Mouse (Mus musculus): ENCODE data around the gene Thy1. TPM values are rescaled to one million over a fixed set of nuclear protein-coding genes. Genes with fewer than 3 reads are reported as not detected.

Gene Thy1
- polyA plus RNA-seq, 1 experiment from 2014 or later, result 1.5 TPM

DNA sequence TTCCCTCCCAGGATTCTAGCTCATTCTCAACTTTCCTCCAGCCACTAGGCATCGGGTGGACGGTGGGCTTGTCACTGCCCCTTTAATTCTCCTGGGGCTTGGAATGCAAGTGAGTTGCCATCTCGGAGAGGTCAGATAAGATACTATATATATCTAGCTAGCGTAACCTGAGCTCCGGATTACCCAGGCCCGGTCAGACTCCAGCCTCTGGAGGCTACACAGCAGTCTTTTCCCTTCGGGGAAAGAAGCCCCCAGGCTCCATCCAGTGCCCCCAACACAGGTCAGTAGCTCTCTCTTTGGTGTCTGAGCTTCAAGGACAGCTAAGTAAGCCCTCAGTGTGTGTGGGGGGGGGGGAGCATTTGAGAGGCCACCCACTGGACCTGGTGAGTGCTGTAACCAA is 26.1 kb downstream of the Thy1 start:
- WGBS, result 4% methylated on average over 7 of the region's 7 CpGs
- H3K9me3 ChIP-seq (replicated peaks), result no peaks in the 10 kb centered on the region
- H3K9ac ChIP-seq, result peak overlapping the region; percentile 76
- peak overlapping the region; percentile 49 for H3K4me3 ChIP-seq
- no peak for ATAC-seq (ENCODE audit: insufficient number of reproducible peaks, low FRiP score)
- peak overlapping the region; percentile 96 for H3K27ac ChIP-seq (ENCODE audit: poor library complexity, severe bottlenecking)
- no peaks in the 10 kb centered on the region for H3K27me3 ChIP-seq (replicated peaks)
- H3K4me1 ChIP-seq (replicated peaks), result peaks cover 62% of the 10 kb centered on the region
- no peaks in the 10 kb centered on the region for H3K36me3 ChIP-seq
- peak overlapping the region; percentile 75 for H3K4me2 ChIP-seq

DNA sequence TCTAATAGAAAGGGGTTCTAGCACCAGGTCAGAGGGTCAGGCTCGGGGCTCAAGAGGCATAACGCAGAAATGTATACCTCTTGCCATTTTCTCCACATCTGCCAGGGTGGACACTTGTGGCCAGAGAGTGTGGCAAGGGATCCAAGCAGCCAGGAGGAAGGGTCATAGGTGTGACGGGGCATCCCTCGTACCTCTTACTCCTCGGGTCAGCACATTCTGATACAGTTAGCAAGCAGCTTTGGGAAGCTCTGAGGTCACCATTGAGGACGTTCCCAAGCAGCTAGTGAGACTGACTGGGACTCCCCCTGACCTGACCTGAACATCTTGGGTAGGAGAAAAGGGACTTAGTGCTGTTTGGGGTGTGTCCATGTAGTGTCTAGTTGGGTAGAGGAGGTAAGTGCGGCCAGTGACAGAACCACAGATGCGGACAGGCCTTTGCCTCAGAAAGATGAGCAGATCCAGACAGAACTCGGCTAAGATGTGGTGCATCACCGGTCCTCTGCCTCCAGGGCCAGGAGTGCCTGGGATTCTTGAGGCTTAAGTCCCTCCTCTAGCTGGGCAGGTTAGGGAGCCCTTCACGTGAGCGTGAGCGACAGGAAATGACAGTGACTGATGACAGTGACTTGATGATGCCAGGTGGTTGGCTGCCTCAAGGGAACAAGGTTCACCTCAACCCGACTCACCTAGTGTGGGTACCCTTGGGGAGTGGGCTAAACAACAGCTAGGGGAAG is 27.1 kb downstream of the Thy1 start:
- H3K4me3 ChIP-seq, result peak overlapping the region; percentile 49
- H3K9me3 ChIP-seq (replicated peaks), result no peaks in the 10 kb centered on the region
- ATAC-seq (ENCODE audit: insufficient number of reproducible peaks, low FRiP score), result no peak
- H3K9ac ChIP-seq, result peak overlapping the region; percentile 76
- H3K4me1 ChIP-seq (replicated peaks), result peaks cover 64% of the 10 kb centered on the region
- peak overlapping the region; percentile 96 for H3K27ac ChIP-seq (ENCODE audit: poor library complexity, severe bottlenecking)
- no peaks in the 10 kb centered on the region for H3K27me3 ChIP-seq (replicated peaks)
- peak overlapping the region; percentile 75 for H3K4me2 ChIP-seq
- peaks cover 3% of the 10 kb centered on the region; the same call in 1 of the 2 replicates for H3K36me3 ChIP-seq
- 38% methylated on average over 14 of the region's 14 CpGs for WGBS

DNA sequence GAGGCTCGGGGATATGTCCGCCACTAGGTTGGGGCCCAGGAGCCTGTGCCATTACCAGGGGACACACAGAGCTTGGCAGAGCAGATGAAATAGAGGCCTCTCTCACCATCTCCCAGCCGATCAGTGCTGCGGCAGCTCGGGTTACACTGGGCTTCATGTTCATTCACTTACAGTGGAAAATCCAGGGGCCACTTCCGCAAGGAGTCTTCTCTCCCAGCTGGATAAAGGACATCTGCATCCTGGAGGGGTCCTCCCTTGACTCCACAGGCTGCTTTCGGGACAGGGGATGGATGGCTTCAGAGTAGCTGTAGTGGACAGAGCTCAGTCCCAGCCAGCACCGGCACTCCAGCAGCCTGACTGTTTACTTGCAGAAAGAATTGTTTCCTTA is 27.7 kb downstream of the Thy1 start:
- Histone ChIP-seq H3K4me1 (replicated peaks) (peaks cover 69% of the 10 kb centered on the region), H3K9ac (peak overlapping the region; percentile 76), H3K36me3 (peaks cover 8% of the 10 kb centered on the region), H3K27me3 (replicated peaks) (no peaks in the 10 kb centered on the region), H3K27ac (ENCODE audit: poor library complexity, severe bottlenecking) (peak overlapping the region; percentile 96), H3K4me3 (peak overlapping the region; percentile 49), H3K4me2 (peak overlapping the region; percentile 75), H3K9me3 (replicated peaks) (no peaks in the 10 kb centered on the region)
- ATAC-seq (ENCODE audit: insufficient number of reproducible peaks, low FRiP score), result no peak
- 24% methylated on average over 8 of the region's 8 CpGs for WGBS

DNA sequence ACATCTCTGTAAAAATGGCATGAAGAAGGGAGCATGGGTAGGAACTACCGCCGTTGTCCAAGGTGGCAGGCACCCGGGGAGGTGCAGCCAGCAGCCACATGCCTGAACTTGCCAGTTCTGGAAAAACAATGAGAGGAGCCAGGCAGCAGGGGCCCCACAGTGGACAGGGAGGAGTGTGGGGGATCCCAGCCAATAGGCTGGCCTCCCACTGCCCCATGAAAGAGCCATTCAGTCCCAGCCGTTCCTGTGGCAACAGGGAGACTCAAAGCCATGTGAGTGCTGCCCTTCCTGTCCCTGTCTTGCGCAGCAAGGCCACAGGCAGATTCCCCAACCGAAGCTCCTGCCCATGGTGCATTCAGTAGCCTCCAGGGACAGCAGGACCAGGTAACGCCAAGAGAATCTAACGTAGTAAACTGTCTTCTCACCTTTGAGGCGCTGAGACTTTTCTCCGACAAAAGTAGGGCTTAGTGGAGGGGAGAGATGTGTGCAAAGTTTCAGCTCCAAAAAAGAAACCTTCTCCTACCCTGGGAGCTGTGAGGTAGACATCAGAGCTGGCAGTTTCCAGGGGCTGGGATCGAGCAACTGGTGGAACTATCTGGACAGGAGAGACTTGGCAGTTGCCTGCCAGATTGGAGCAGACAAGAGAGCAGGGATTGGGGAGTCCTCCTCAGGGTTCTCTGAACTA is 28.9 kb downstream of the Thy1 start:
- peak overlapping the region; percentile 47 for H3K4me2 ChIP-seq
- peaks cover 14% of the 10 kb centered on the region for H3K36me3 ChIP-seq
- peak; percentile 37; the same call in 1 of the 2 replicates for ATAC-seq (ENCODE audit: insufficient number of reproducible peaks, low FRiP score)
- H3K4me3 ChIP-seq, result 0 out of 2 replicates have a peak overlapping the region, but pooled peaks have one; percentile 6
- H3K9ac ChIP-seq, result peak overlapping the region; percentile 57
- peak overlapping the region; percentile 65 for H3K27ac ChIP-seq (ENCODE audit: poor library complexity, severe bottlenecking)
- no peaks in the 10 kb centered on the region for H3K27me3 ChIP-seq (replicated peaks)
- H3K9me3 ChIP-seq (replicated peaks), result no peaks in the 10 kb centered on the region
- WGBS, result 19% methylated on average over 11 of the region's 11 CpGs
- H3K4me1 ChIP-seq (replicated peaks), result peaks cover 80% of the 10 kb centered on the region

DNA sequence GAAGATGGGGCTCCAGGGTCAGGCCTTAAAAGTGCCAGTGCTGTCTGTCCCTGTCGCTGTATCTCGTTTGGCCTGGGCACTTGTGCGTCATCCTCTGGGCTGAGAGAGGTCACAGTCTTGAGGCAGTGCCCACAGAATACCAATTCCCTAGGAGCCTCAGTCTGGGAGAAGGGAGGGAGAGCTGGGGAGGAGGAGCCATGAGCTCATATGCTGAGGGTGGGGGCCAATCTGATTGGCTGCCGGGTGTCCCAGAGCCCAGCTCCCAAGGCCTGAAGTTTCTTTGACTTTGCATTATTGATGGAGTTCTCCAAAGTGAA is 29.4 kb downstream of the Thy1 start:
- H3K4me3 ChIP-seq, result 0 out of 2 replicates have a peak overlapping the region, but pooled peaks have one; percentile 6
- WGBS, result 26% methylated on average over 4 of the region's 4 CpGs
- H3K9me3 ChIP-seq (replicated peaks), result no peaks in the 10 kb centered on the region
- peaks cover 14% of the 10 kb centered on the region for H3K36me3 ChIP-seq
- no peaks in the 10 kb centered on the region for H3K27me3 ChIP-seq (replicated peaks)
- peak overlapping the region; percentile 47 for H3K4me2 ChIP-seq
- H3K27ac ChIP-seq (ENCODE audit: poor library complexity, severe bottlenecking), result peak overlapping the region; percentile 65; the same call in 1 of the 2 replicates
- H3K9ac ChIP-seq, result peak overlapping the region; percentile 57
- H3K4me1 ChIP-seq (replicated peaks), result peaks cover 82% of the 10 kb centered on the region
- no peak for ATAC-seq (ENCODE audit: insufficient number of reproducible peaks, low FRiP score)

DNA sequence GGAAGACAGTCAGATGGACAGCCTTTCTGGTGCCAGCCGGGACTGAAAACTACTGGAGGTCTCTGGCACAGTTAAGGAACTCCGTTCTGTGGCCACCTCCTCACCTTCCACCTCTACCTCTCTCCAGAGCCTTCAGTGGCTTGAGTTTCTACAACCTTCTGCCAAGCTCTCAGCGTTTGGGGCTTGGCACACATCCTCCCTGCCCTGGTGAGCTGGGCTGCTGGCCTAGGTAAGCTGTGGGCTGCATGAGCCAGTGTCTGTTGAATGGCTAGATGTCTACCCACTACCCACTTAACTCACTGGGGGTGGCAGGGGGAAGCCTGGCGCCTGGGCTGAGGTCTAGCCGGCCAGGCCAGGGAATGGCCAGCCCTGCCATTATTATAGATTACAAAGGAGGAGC is 29.9 kb downstream of the Thy1 start:
- H3K9me3 ChIP-seq (replicated peaks), result no peaks in the 10 kb centered on the region
- H3K27ac ChIP-seq (ENCODE audit: poor library complexity, severe bottlenecking), result peak overlapping the region; percentile 15; the same call in 1 of the 2 replicates
- peaks cover 82% of the 10 kb centered on the region for H3K4me1 ChIP-seq (replicated peaks)
- 54% methylated on average over 5 of the region's 5 CpGs for WGBS
- peak overlapping the region; percentile 47 for H3K4me2 ChIP-seq
- no peak overlapping the region for H3K4me3 ChIP-seq
- peaks cover 14% of the 10 kb centered on the region for H3K36me3 ChIP-seq
- peak overlapping the region; percentile 57 for H3K9ac ChIP-seq
- H3K27me3 ChIP-seq (replicated peaks), result no peaks in the 10 kb centered on the region
- no peak for ATAC-seq (ENCODE audit: insufficient number of reproducible peaks, low FRiP score)

DNA sequence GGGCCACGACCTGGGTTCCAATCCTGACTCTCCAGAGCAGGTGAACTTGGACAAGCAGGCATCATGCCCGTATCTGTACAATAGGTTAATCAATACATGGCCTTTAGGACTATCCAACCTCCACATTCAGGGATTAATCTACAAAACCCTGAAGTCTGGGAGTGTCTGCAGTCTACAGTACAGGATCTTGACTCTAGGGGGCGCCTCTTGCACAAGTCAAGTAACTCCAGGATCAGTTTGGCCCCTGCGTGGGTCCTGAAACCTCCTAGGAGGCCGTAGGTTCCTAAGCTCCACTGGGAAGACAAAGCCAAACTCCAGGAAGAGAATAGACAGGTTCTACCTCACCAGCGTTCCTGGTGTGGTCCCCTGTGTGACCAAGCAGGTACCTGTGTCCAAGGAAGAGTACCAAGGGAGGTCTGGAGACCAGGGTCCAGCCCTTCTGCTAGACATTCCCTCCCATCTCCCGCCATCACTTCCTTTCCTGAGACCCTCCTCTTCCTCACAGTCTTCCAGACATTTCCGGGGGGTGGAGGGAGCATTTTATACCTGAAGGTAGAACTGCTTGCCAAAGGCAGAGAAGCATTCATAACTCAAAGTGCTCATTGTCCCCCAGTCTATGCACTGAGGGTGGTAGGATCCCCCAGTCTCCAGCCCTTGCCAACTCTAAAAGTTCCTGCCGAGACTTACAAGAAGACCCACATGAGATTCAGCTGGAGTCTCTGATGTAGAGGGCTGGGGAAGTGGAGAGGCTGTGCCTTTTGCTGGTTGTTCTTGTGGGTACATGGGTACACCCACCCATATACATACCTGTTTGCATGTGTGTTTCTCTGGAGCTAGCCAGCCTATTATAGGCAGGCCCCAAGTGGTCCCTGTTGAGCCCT is 31.5 kb downstream of the Thy1 start:
- H3K27ac ChIP-seq (ENCODE audit: poor library complexity, severe bottlenecking), result no peak overlapping the region
- no peak overlapping the region for H3K4me3 ChIP-seq
- H3K4me1 ChIP-seq (replicated peaks), result peaks cover 84% of the 10 kb centered on the region
- H3K9ac ChIP-seq, result peak overlapping the region; percentile 19; the same call in 1 of the 2 replicates
- no peak overlapping the region for H3K4me2 ChIP-seq
- H3K9me3 ChIP-seq (replicated peaks), result no peaks in the 10 kb centered on the region
- no peak for ATAC-seq (ENCODE audit: insufficient number of reproducible peaks, low FRiP score)
- peaks cover 14% of the 10 kb centered on the region for H3K36me3 ChIP-seq
- WGBS, result 58% methylated on average over 9 of the region's 9 CpGs
- H3K27me3 ChIP-seq (replicated peaks), result no peaks in the 10 kb centered on the region

DNA sequence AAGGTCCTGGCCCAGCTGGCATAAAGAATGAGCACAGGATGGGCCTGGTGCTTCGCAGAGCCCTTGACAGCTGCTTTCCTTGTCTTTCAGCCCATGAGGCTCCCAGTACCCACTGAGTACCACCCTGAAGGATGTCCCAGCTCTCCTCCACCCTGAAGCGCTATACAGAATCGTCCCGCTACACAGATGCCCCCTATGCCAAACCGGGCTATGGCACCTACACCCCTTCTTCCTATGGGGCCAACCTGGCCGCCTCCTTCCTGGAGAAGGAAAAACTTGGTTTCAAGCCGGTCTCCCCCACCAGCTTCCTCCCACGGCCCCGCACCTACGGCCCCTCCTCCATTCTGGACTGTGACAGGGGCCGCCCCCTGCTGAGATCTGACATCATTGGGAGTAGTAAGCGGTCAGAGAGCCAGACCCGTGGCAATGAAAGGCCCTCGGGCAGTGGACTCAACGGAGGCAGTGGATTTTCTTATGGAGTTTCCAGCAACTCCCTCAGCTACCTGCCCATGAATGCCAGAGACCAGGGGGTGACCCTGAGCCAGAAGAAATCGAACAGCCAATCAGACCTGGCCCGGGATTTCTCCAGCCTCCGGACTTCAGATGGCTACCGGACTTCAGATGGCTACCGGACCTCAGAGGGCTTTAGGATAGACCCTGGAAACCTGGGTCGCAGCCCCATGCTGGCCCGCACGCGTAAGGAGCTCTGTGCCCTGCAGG is 32.3 kb downstream of the Thy1 start:
- Histone ChIP-seq H3K9me3 (replicated peaks) (no peaks in the 10 kb centered on the region), H3K27ac (ENCODE audit: poor library complexity, severe bottlenecking) (no peak overlapping the region), H3K9ac (peak overlapping the region; percentile 19), H3K36me3 (peaks cover 14% of the 10 kb centered on the region), H3K27me3 (replicated peaks) (no peaks in the 10 kb centered on the region), H3K4me3 (no peak overlapping the region), H3K4me1 (replicated peaks) (peaks cover 85% of the 10 kb centered on the region), H3K4me2 (no peak overlapping the region)
- ATAC-seq (ENCODE audit: insufficient number of reproducible peaks, low FRiP score), result no peak
- 73% methylated on average over 24 of the region's 24 CpGs for WGBS

DNA sequence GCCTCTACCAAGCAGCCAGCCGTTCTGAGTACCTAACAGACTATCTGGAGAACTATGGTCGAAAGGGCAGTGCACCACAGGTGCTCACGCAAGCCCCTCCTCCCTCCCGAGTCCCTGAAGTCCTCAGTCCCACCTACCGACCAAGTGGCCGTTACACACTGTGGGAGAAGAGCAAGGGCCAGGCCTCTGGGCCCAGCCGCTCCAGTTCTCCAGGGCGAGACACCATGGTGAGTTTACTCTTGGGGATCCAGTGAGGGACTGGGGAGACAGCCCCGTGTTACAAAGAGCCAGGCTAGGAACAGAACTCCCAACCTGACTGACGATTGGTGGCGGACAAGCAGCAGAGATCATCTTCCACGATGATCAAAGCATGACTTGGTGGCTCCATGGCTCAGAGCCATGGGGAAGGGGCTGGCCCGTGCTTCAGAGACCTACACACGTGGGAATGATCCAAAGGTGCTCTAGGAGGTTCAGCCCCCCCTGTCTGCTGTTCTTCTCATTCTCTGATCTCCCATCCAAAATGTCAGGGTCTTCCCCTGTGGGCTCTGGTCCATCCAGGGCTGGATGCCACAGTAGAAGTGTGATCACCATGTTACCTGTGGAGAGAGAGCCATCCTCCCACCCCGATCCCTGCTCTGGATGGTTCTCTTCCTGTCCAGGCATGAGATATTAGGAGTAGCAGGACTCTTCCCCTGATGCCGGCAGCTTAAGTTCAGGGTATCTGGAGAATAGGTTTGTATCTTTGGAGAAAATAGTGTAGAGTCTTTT is 33.0 kb downstream of the Thy1 start:
- WGBS, result 64% methylated on average over 16 of the region's 16 CpGs
- Histone ChIP-seq H3K27me3 (replicated peaks) (no peaks in the 10 kb centered on the region), H3K9ac (peak overlapping the region; percentile 19; the same call in 1 of the 2 replicates), H3K27ac (ENCODE audit: poor library complexity, severe bottlenecking) (no peak overlapping the region), H3K4me3 (no peak overlapping the region), H3K4me2 (no peak overlapping the region), H3K36me3 (peaks cover 14% of the 10 kb centered on the region), H3K9me3 (replicated peaks) (no peaks in the 10 kb centered on the region), H3K4me1 (replicated peaks) (peaks cover 85% of the 10 kb centered on the region)
- ATAC-seq (ENCODE audit: insufficient number of reproducible peaks, low FRiP score), result no peak

DNA sequence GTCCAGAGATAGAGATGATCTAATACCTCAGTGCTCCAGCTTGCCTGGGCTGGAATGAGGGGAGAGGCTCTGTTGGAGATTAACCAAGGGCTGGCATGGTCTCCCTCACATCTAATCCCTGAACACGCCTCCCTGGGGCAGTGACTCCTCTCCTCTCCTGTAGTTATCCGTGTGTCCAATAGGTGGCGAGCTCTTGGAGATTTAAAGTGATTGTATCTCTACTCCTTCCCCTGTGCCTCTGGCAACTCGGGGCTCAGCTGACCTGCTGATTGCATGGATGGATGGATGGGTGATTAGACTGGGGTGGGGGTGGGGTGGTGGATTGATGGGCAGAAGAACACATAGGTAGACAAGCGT is 33.6 kb downstream of the Thy1 start:
- Histone ChIP-seq H3K9ac (no peak overlapping the region), H3K27ac (ENCODE audit: poor library complexity, severe bottlenecking) (no peak overlapping the region), H3K4me3 (no peak overlapping the region), H3K4me2 (no peak overlapping the region), H3K4me1 (replicated peaks) (peaks cover 85% of the 10 kb centered on the region), H3K9me3 (replicated peaks) (no peaks in the 10 kb centered on the region), H3K27me3 (replicated peaks) (no peaks in the 10 kb centered on the region), H3K36me3 (peaks cover 14% of the 10 kb centered on the region)
- no peak for ATAC-seq (ENCODE audit: insufficient number of reproducible peaks, low FRiP score)
- 18% methylated on average over 5 of the region's 5 CpGs for WGBS

Measured in heart, embryonic 12.5 days (tissue).